Comparison of ENCODE assay signal across 8 mouse cellular contexts in genomic region chr16:32201004-32201325, GRCm38 (mm10). TPM values are rescaled to one million over a fixed set of nuclear protein-coding genes. Genes with fewer than 3 reads are reported as not detected.
DNase-seq lines count a peak whose midpoint lies in the region; ATAC-seq and TF ChIP-seq lines count a peak whose summit lies in the region.

No protein-coding gene starts in this region.

- H3K27me3 ChIP-seq in heart, embryonic 11.5 days (ENCODE audit: control insufficient read depth, insufficient read depth, low read length): no peaks in the 10 kb centered on the region
- no peaks in the 10 kb centered on the region for H3K27me3 ChIP-seq in heart, embryonic 10.5 days (ENCODE audit: insufficient read depth, poor library complexity, severe bottlenecking)
- no peaks in the 10 kb centered on the region for H3K27me3 ChIP-seq in hindbrain, embryonic 14.5 days (ENCODE audit: control insufficient read depth, insufficient read depth, low read length)
- H3K27me3 ChIP-seq in lung, postnatal 0 days (replicated peaks; ENCODE audit: insufficient read depth, low read length): no peaks in the 10 kb centered on the region

- DNase-seq in heart, embryonic 10.5 days (ENCODE audit: low spot score): no peak
- no peak for DNase-seq in hindbrain, embryonic 14.5 days (ENCODE audit: low spot score)
- DNase-seq in lung, postnatal 0 days (ENCODE audit: low spot score): peak; percentile 44
- DNase-seq in retina, postnatal 1 day: no peak
- DNase-seq in frontal cortex, postnatal 10 days (ENCODE audit: low spot score in 2 of 2): no peak

- peak overlapping the region; percentile 29; the same call in 1 of the 2 replicates for H3K4me2 ChIP-seq in heart, embryonic 11.5 days
- H3K4me2 ChIP-seq in hindbrain, embryonic 14.5 days (replicated peaks): peak overlapping the region; percentile 28
- peak overlapping the region; percentile 33 for H3K4me2 ChIP-seq in lung, postnatal 0 days (replicated peaks; ENCODE audit: low read depth, low read length)

- TF ChIP-seq CTCF in lung, postnatal 0 days (IDR thresholded peaks at IDR 0.05): no peak

- no peak overlapping the region for H3K4me3 ChIP-seq in heart, embryonic 11.5 days (ENCODE audit: low read depth, low read length)
- no peak overlapping the region for H3K4me3 ChIP-seq in heart, embryonic 10.5 days
- H3K4me3 ChIP-seq in brown adipose tissue, adult 24 weeks (ENCODE audit: insufficient read depth, low read depth, low read length): peak overlapping the region; percentile 68
- peak overlapping the region; percentile 13; the same call in 1 of the 2 replicates for H3K4me3 ChIP-seq in hindbrain, embryonic 14.5 days (replicated peaks; ENCODE audit: low read length)
- H3K4me3 ChIP-seq in lung, postnatal 0 days (ENCODE audit: low read depth, low read length): 0 out of 2 replicates have a peak overlapping the region, but pooled peaks have one; percentile 34

- no peaks in the 10 kb centered on the region for H3K9me3 ChIP-seq in heart, embryonic 11.5 days (replicated peaks; ENCODE audit: control insufficient read depth, low read length)
- H3K9me3 ChIP-seq in heart, embryonic 10.5 days: no peaks in the 10 kb centered on the region
- H3K9me3 ChIP-seq in hindbrain, embryonic 14.5 days (ENCODE audit: control insufficient read depth, low read length): no peaks in the 10 kb centered on the region
- no peaks in the 10 kb centered on the region for H3K9me3 ChIP-seq in lung, postnatal 0 days (ENCODE audit: low read length)

- 78% methylated on average over 9 of the region's 9 CpGs for WGBS in heart, embryonic 11.5 days (ENCODE audit: insufficient replicate concordance)
- 73% methylated on average over 9 of the region's 9 CpGs for WGBS in heart, embryonic 10.5 days
- 33% methylated on average over 9 of the region's 9 CpGs for WGBS in hindbrain, embryonic 14.5 days
- WGBS in lung, postnatal 0 days: 47% methylated on average over 9 of the region's 9 CpGs

- no peak overlapping the region for H3K27ac ChIP-seq in heart, embryonic 11.5 days (ENCODE audit: low read depth, low read length)
- H3K27ac ChIP-seq in heart, embryonic 10.5 days: no peak overlapping the region; the same call in 1 of the 2 replicates
- peak overlapping the region; percentile 100 for H3K27ac ChIP-seq in brown adipose tissue, adult 24 weeks (replicated peaks; ENCODE audit: low read depth, low read length)
- 0 out of 2 replicates have a peak overlapping the region, but pooled peaks have one; percentile 68 for H3K27ac ChIP-seq in hindbrain, embryonic 14.5 days
- H3K27ac ChIP-seq in lung, postnatal 0 days (ENCODE audit: low read length): peak overlapping the region; percentile 90

- H3K36me3 ChIP-seq in heart, embryonic 11.5 days (ENCODE audit: control insufficient read depth, insufficient read depth, low read length): no peaks in the 10 kb centered on the region
- H3K36me3 ChIP-seq in heart, embryonic 10.5 days: no peaks in the 10 kb centered on the region
- no peaks in the 10 kb centered on the region for H3K36me3 ChIP-seq in hindbrain, embryonic 14.5 days (replicated peaks; ENCODE audit: control insufficient read depth, insufficient read depth)
- H3K36me3 ChIP-seq in lung, postnatal 0 days (ENCODE audit: insufficient read depth, low read length): no peaks in the 10 kb centered on the region

- H3K4me1 ChIP-seq in heart, embryonic 11.5 days (ENCODE audit: control insufficient read depth, insufficient read depth, low read length): no peaks in the 10 kb centered on the region
- H3K4me1 ChIP-seq in heart, embryonic 10.5 days: 0 out of 2 replicates have a peak, but pooled peaks cover 5% of the 10 kb centered on the region
- no peaks in the 10 kb centered on the region; the same call in 1 of the 2 replicates for H3K4me1 ChIP-seq in brown adipose tissue, adult 24 weeks (ENCODE audit: control insufficient read depth, insufficient read depth, insufficient read length, low read length)
- no peaks in the 10 kb centered on the region for H3K4me1 ChIP-seq in hindbrain, embryonic 14.5 days (replicated peaks; ENCODE audit: control insufficient read depth, insufficient read depth, low read length)
- H3K4me1 ChIP-seq in lung, postnatal 0 days (ENCODE audit: insufficient read depth, low read depth, low read length): no peaks in the 10 kb centered on the region

- no peak overlapping the region for H3K9ac ChIP-seq in heart, embryonic 11.5 days (ENCODE audit: low read depth, low read length)
- H3K9ac ChIP-seq in hindbrain, embryonic 14.5 days: 0 out of 2 replicates have a peak overlapping the region, but pooled peaks have one; percentile 41
- no peak overlapping the region for H3K9ac ChIP-seq in lung, postnatal 0 days (replicated peaks; ENCODE audit: low read depth)

- TF ChIP-seq EP300 in lung, postnatal 0 days (IDR thresholded peaks at IDR 0.05): 0 out of 2 replicates have a peak, but pooled peaks have one; percentile 28

- no peak for ATAC-seq in heart, embryonic 11.5 days (replicated peaks; ENCODE audit: insufficient number of reproducible peaks, low FRiP score, low TSS enrichment)
- ATAC-seq in hindbrain, embryonic 14.5 days (ENCODE audit: low FRiP score): no peak
- peak; percentile 79 for ATAC-seq in lung, postnatal 0 days
- ATAC-seq in cerebellum, adult (ENCODE audit: insufficient number of reproducible peaks, low FRiP score, low TSS enrichment): no peak

RNA-seq across cellular contexts. Expression of gene Bex6, which starts 21.3 kb away (rescaled TPM):
- polyA plus RNA-seq in heart, embryonic 11.5 days (2014; fragmentation: Nextera tagmentation; extraction: Ambion mirVana): 0.42 TPM in 1 of 2 replicates, not detected in the other
- 0.63 TPM in 1 of 2 replicates, not detected in the other for polyA plus RNA-seq in heart, embryonic 10.5 days (2016; fragmentation: Nextera tagmentation; extraction: Ambion mirVana)
- not detected in 2 replicates for polyA plus RNA-seq in brown adipose tissue, adult 24 weeks (2012; ENCODE audit: insufficient read depth, insufficient read length, missing spikeins)
- not detected in 2 replicates for polyA plus RNA-seq in hindbrain, embryonic 14.5 days (2014; fragmentation: Nextera tagmentation; extraction: Ambion mirVana)
- 0.18 TPM in 1 of 2 replicates, not detected in the other for polyA plus RNA-seq in lung, postnatal 0 days (2015; fragmentation: Nextera tagmentation; extraction: Ambion mirVana)

RNA-seq across cellular contexts. Expression of gene Nrros, which starts 35.6 kb away (rescaled TPM):
- 5.9 and 6.6 TPM in 2 replicates for polyA plus RNA-seq in heart, embryonic 11.5 days (2014; fragmentation: Nextera tagmentation; extraction: Ambion mirVana)
- 5.6 and 10.5 TPM in 2 replicates for polyA plus RNA-seq in heart, embryonic 10.5 days (2016; fragmentation: Nextera tagmentation; extraction: Ambion mirVana)
- 3.3 and 6.0 TPM in 2 replicates for polyA plus RNA-seq in brown adipose tissue, adult 24 weeks (2012; ENCODE audit: insufficient read depth, insufficient read length, missing spikeins)
- 6.9 and 7.9 TPM in 2 replicates for polyA plus RNA-seq in hindbrain, embryonic 14.5 days (2014; fragmentation: Nextera tagmentation; extraction: Ambion mirVana)
- polyA plus RNA-seq in lung, postnatal 0 days (2015; fragmentation: Nextera tagmentation; extraction: Ambion mirVana): 31.5 and 43.5 TPM in 2 replicates

RNA-seq across cellular contexts. Expression of gene Fbxo45, which starts 46.0 kb away (rescaled TPM):
- polyA plus RNA-seq in heart, embryonic 11.5 days (2014; fragmentation: Nextera tagmentation; extraction: Ambion mirVana): 11.2 and 12.4 TPM in 2 replicates
- 8.6 and 11.1 TPM in 2 replicates for polyA plus RNA-seq in heart, embryonic 10.5 days (2016; fragmentation: Nextera tagmentation; extraction: Ambion mirVana)
- 6.5 and 7.8 TPM in 2 replicates for polyA plus RNA-seq in brown adipose tissue, adult 24 weeks (2012; ENCODE audit: insufficient read depth, insufficient read length, missing spikeins)
- 19.0 and 20.3 TPM in 2 replicates for polyA plus RNA-seq in hindbrain, embryonic 14.5 days (2014; fragmentation: Nextera tagmentation; extraction: Ambion mirVana)
- 7.9 and 9.2 TPM in 2 replicates for polyA plus RNA-seq in lung, postnatal 0 days (2015; fragmentation: Nextera tagmentation; extraction: Ambion mirVana)

RNA-seq across cellular contexts. Expression of gene Wdr53, which starts 46.1 kb away (rescaled TPM):
- 11.1 and 14.3 TPM in 2 replicates for polyA plus RNA-seq in heart, embryonic 11.5 days (2014; fragmentation: Nextera tagmentation; extraction: Ambion mirVana)
- polyA plus RNA-seq in heart, embryonic 10.5 days (2016; fragmentation: Nextera tagmentation; extraction: Ambion mirVana): 11.6 and 14.8 TPM in 2 replicates
- 13.5 and 14.7 TPM in 2 replicates for polyA plus RNA-seq in brown adipose tissue, adult 24 weeks (2012; ENCODE audit: insufficient read depth, insufficient read length, missing spikeins)
- 11.0 and 15.6 TPM in 2 replicates for polyA plus RNA-seq in hindbrain, embryonic 14.5 days (2014; fragmentation: Nextera tagmentation; extraction: Ambion mirVana)
- 15.3 and 16.1 TPM in 2 replicates for polyA plus RNA-seq in lung, postnatal 0 days (2015; fragmentation: Nextera tagmentation; extraction: Ambion mirVana)

Comparison
In these comparisons a context has a peak if more than half of its experiments do, and no peak if none do; other contexts are left out.
1. H3K27ac ChIP-seq: peak in brown adipose tissue, adult 24 weeks (single experiment), hindbrain, embryonic 14.5 days (single experiment) and lung, postnatal 0 days (single experiment); none in heart, embryonic 11.5 days (single experiment) and heart, embryonic 10.5 days (single experiment).
2. H3K4me3 ChIP-seq: peak in brown adipose tissue, adult 24 weeks (single experiment), hindbrain, embryonic 14.5 days (single experiment) and lung, postnatal 0 days (single experiment); none in heart, embryonic 11.5 days (single experiment) and heart, embryonic 10.5 days (single experiment).
3. Peak in every context shown above with its lines, with median percentiles within 50 percentile points of each other: H3K4me2 ChIP-seq.